Mouse (Mus musculus) MEL (cell line): ENCODE measurements around the gene Tsen2. TPM values are rescaled to one million over a fixed set of nuclear protein-coding genes. Genes with fewer than 3 reads are reported as not detected.

Experiments
- DNase-seq: peaks from one replicate; pipeline ENCODE4 v3.0.0; 2011; ENCODE audit warnings: low read depth, low spot score
- H3K27ac ChIP-seq: 2 replicates; pipeline ENCODE4 v1.5.1; 2012; ENCODE audit warnings: low read depth, mild to moderate bottlenecking, control low read depth, low read length, moderate library complexity; ENCODE audit not compliant: control insufficient read depth
- H3K27me3 ChIP-seq, 2 experiments: fragments of 150-350 bp in 1 of 2; sonication (generic) in 1 of 2; 2 replicates each; pipeline ENCODE4 v1.6.1; 2012; ENCODE audit warnings: low read length in 2 of 2, mild to moderate bottlenecking in 2 of 2, improper control_type of control experiment in 1 of 2, moderate library complexity in 1 of 2; ENCODE audit not compliant: insufficient read depth in 2 of 2, control insufficient read depth in 1 of 2
- H3K36me3 ChIP-seq, 2 experiments: 2 replicates each; pipeline ENCODE4 v1.6.1; 2012 to 2014; ENCODE audit warnings: low read length in 2 of 2, improper control_type of control experiment in 1 of 2, inconsistent platforms in 1 of 2, mild to moderate bottlenecking in 1 of 2; ENCODE audit not compliant: insufficient read depth in 2 of 2, control insufficient read depth in 1 of 2
- H3K4me1 ChIP-seq, 2 experiments: fragments of 150-350 bp in 1 of 2; sonication (generic) in 1 of 2; 2 replicates each; pipeline ENCODE4 v1.6.1; 2012; ENCODE audit warnings: low read length in 2 of 2, improper control_type of control experiment in 1 of 2, mild to moderate bottlenecking in 1 of 2; ENCODE audit not compliant: insufficient read depth in 2 of 2, control insufficient read depth in 1 of 2
- H3K4me3 ChIP-seq, 2 experiments: fragments of 150-350 bp in 1 of 2; sonication (generic) in 1 of 2; 2 replicates each; pipeline ENCODE4 v1.5.1; 2012; ENCODE audit warnings: low read depth in 2 of 2, low read length in 2 of 2, mild to moderate bottlenecking in 2 of 2, moderate library complexity in 2 of 2, control low read depth in 1 of 2, improper control_type of control experiment in 1 of 2; ENCODE audit not compliant: control insufficient read depth in 1 of 2, insufficient read depth in 1 of 2
- H3K79me2 ChIP-seq: 2 replicates; pipeline ENCODE4 v1.6.1; 2012; ENCODE audit warnings: mild to moderate bottlenecking, low read length, moderate library complexity; ENCODE audit not compliant: control insufficient read depth, poor library complexity, insufficient read depth
- H3K9ac ChIP-seq: 2 replicates; pipeline ENCODE4 v1.6.1; 2012; ENCODE audit warnings: low read depth, mild to moderate bottlenecking, control low read depth, low read length, moderate library complexity; ENCODE audit not compliant: control insufficient read depth, poor library complexity, severe bottlenecking
- H3K9me3 ChIP-seq: fragments of 150-350 bp; sonication (generic); replicated peaks from 2 replicates; pipeline ENCODE4 v1.6.1; 2012; ENCODE audit warnings: mild to moderate bottlenecking, low read length, improper control_type of control experiment, moderate library complexity; ENCODE audit not compliant: insufficient read depth
- CHD1 ChIP-seq: IDR thresholded peaks from 2 replicates; pipeline ENCODE4 v1.6.1; 2012; ENCODE audit warnings: low read depth, mild to moderate bottlenecking, inconsistent platforms, low read length, improper control_type of control experiment
- ELF1 ChIP-seq: IDR thresholded peaks from 2 replicates; pipeline ENCODE4 v1.6.1; 2014; ENCODE audit warnings: low read depth, mild to moderate bottlenecking, inconsistent platforms, low read length, improper control_type of control experiment, moderate library complexity
- ETS1 ChIP-seq: IDR thresholded peaks from 2 replicates; pipeline ENCODE4 v1.6.1; 2012; ENCODE audit warnings: low read depth, mild to moderate bottlenecking, inconsistent platforms, low read length, improper control_type of control experiment, moderate library complexity
- HCFC1 ChIP-seq: IDR thresholded peaks from 2 replicates; pipeline ENCODE4 v1.6.1; 2012; ENCODE audit warnings: low read depth, mild to moderate bottlenecking, inconsistent platforms, low read length, improper control_type of control experiment, moderate library complexity
- KAT2A ChIP-seq: conservative IDR thresholded peaks from 2 replicates; pipeline ENCODE4 v1.6.1; 2012; ENCODE audit warnings: low read depth, low read length, improper control_type of control experiment, inconsistent platforms
- MAX ChIP-seq: IDR thresholded peaks from 2 replicates; pipeline ENCODE4 v1.6.1; 2011; ENCODE audit warnings: low read length, improper control_type of control experiment
- MAZ ChIP-seq: IDR thresholded peaks from 2 replicates; pipeline ENCODE4 v1.6.1; 2012; ENCODE audit warnings: low read depth, mild to moderate bottlenecking, inconsistent platforms, low read length, improper control_type of control experiment
- NELFE ChIP-seq: IDR thresholded peaks from 2 replicates; pipeline ENCODE4 v1.6.1; 2011; ENCODE audit warnings: low read depth, low read length, improper control_type of control experiment
- NRF1 ChIP-seq: IDR thresholded peaks from 2 replicates; pipeline ENCODE4 v1.6.1; 2014; ENCODE audit warnings: low read depth, mild to moderate bottlenecking, inconsistent platforms, low read length, improper control_type of control experiment, moderate library complexity; ENCODE audit not compliant: poor library complexity, insufficient read depth, severe bottlenecking
- RAD21 ChIP-seq: IDR thresholded peaks from 2 replicates; pipeline ENCODE4 v1.6.1; 2011; ENCODE audit warnings: mild to moderate bottlenecking, low read depth, low read length, improper control_type of control experiment
- SMC3 ChIP-seq: IDR thresholded peaks from 2 replicates; pipeline ENCODE4 v1.6.1; 2011; ENCODE audit warnings: low read depth, low read length, improper control_type of control experiment
- TBP ChIP-seq: IDR thresholded peaks from 2 replicates; pipeline ENCODE4 v1.8.0; 2011; ENCODE audit warnings: low read depth, low read length, improper control_type of control experiment
- TCF12 ChIP-seq: IDR thresholded peaks from 2 replicates; pipeline ENCODE4 v1.6.1; 2014; ENCODE audit warnings: low read depth, mild to moderate bottlenecking, inconsistent platforms, low read length, improper control_type of control experiment, moderate library complexity
- USF2 ChIP-seq, 2 experiments: IDR thresholded peaks; 2 replicates each; pipeline ENCODE4 v1.6.1; 2011 to 2012; ENCODE audit warnings: improper control_type of control experiment in 2 of 2, low read length in 2 of 2, borderline replicate concordance in 1 of 2, inconsistent platforms in 1 of 2, low read depth in 1 of 2, mild to moderate bottlenecking in 1 of 2; ENCODE audit not compliant: insufficient read depth in 1 of 2
- ZC3H11A ChIP-seq: IDR thresholded peaks from 2 replicates; pipeline ENCODE4 v1.6.1; 2012; ENCODE audit warnings: low read depth, mild to moderate bottlenecking, inconsistent platforms, low read length, improper control_type of control experiment
- ZNF384 ChIP-seq: IDR thresholded peaks from 2 replicates; pipeline ENCODE4 v1.6.1; 2012; ENCODE audit warnings: low read depth, mild to moderate bottlenecking, inconsistent platforms, low read length, improper control_type of control experiment
- polyA plus RNA-seq, 2 experiments: library from polyadenylated mRNA; stranded (reverse) in 1 of 2; unstranded in 1 of 2; fragments of >175 nt in 1 of 2; fragments of >200 nt in 1 of 2; gene quantifications; 2 replicates each; pipeline versions ENCODE4 v1.2.1 to v1.2.4; 2012; ENCODE audit warnings: low replicate concordance in 2 of 2, low read depth in 1 of 2; ENCODE audit not compliant: insufficient read length in 2 of 2, insufficient read depth in 1 of 2, missing spikeins in 1 of 2
- total RNA-seq: library from RNA; depleted of rRNA; stranded (reverse); fragments of 300-350 nt; gene quantifications from 2 replicates; pipeline ENCODE4 v1.2.3, GENCODE M21; 2012

Tsen2 gene
- total and polyA plus RNA-seq, 3 experiments: 27.0 to 32.6 TPM; not detected in 1

DNA sequence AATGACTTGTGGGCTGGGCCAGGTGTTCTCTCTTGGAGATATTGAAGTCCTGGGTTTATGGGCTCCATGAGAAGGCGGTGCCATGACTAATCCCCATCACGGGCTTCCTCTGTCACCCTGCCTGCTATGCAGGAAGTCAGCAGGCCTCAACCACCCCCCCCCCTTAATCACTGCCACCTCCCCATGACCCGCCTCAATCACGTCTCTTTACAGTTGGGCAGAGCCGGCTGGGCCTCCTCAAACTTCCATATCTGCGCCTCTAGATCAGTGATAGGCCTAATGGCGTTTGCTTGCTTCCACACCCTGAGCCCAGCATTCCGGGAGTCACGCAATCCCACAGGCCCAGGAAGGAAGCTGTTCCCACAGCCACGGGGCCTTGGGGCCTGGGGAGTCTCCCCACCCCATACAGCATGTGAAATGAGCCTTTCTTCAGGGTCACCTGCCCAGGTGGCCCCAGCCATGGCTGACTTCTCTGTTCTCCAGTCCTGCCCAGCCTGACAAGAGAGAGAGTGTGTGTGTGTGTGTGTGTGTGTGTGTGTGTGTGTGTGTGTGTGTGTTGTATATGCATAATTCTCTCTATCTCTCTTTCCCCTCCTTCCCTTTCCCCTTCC, 40.8 kb upstream of the Tsen2 start:
- H3K9ac ChIP-seq: no peak overlapping the region
- DNase-seq: no peak
- peaks cover 0 to 3% of the 10 kb centered on the region in 2 experiments; a peak in 1 of 4 replicates for H3K4me1 ChIP-seq
- H3K27ac ChIP-seq: no peak overlapping the region
- no peaks in the 10 kb centered on the region for H3K79me2 ChIP-seq
- no peaks in the 10 kb centered on the region for H3K27me3 ChIP-seq
- no peaks in the 10 kb centered on the region for H3K36me3 ChIP-seq
- H3K9me3 ChIP-seq: no peaks in the 10 kb centered on the region
- no peak overlapping the region for H3K4me3 ChIP-seq
- TF ChIP-seq USF2 (IDR thresholded peaks at IDR 0.05; ENCODE audit: borderline replicate concordance in 1 of 2, insufficient read depth in 1 of 2, low read depth in 1 of 2, low read length in 2 of 2) (no peak), MAX (no peak), ZC3H11A (no peak), SMC3 (no peak), ZNF384 (no peak), RAD21 (no peak), TBP (no peak), NELFE (no peak), KAT2A (no peak), MAZ (no peak)

DNA sequence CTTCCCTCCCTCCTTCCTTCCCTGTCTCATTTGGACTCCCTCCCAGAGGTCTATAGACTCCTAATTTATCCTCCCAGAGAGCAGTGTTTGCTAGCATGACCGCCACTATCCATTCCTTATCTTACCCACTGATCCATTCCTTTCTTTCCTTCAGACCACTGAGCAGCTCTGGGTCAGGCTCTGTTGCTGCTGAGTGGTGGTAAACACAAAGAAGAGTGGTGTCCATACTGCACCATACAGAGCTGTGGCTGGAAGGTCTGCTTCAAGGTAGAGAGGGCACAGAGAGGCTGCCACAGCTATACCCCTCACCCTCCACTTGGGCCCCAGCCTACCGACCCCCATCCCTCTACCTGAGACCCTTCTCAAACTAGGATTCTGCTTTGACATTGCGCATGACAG, 40.3 kb upstream of the Tsen2 start:
- Histone ChIP-seq H3K79me2 (no peaks in the 10 kb centered on the region), H3K4me1 (peaks cover 0 to 3% of the 10 kb centered on the region in 2 experiments; a peak in 1 of 4 replicates), H3K9me3 (no peaks in the 10 kb centered on the region), H3K27me3 (no peaks in the 10 kb centered on the region), H3K4me3 (no peak overlapping the region), H3K27ac (no peak overlapping the region), H3K36me3 (no peaks in the 10 kb centered on the region), H3K9ac (no peak overlapping the region)
- TF ChIP-seq ZNF384 (no peak), ELF1 (no peak)
- no peak for DNase-seq

DNA sequence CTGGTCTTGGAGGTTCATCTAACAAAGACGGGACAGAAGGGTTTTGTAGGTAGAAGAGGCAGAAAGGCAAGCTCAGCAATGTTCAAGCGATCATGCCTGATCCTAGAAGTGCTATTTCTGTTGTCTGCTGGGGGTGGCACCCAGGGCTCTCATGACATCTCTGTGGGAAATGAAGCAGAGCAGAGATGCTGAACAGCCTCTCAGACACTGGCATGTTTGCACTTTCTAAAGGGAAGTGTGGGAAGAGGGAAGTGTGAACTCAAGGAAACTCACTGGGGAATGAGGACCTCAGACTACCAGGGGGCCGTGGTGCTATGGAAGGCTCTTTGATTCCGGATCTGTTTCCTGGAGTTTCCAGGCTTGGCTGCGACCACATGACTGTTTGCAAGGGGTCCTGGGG, 39.5 kb upstream of the Tsen2 start:
- no peak for DNase-seq
- Histone ChIP-seq H3K79me2 (no peaks in the 10 kb centered on the region), H3K9ac (no peak overlapping the region), H3K27me3 (no peaks in the 10 kb centered on the region), H3K4me1 (peaks cover 0 to 3% of the 10 kb centered on the region in 2 experiments; a peak in 1 of 4 replicates), H3K36me3 (no peaks in the 10 kb centered on the region), H3K9me3 (no peaks in the 10 kb centered on the region), H3K27ac (no peak overlapping the region), H3K4me3 (no peak overlapping the region)
- TF ChIP-seq MAZ: no peak
- TF ChIP-seq ETS1: no peak
- no peak for TF ChIP-seq MAX
- TF ChIP-seq NRF1: no peak
- TF ChIP-seq HCFC1: no peak
- TF ChIP-seq ELF1: no peak
- TF ChIP-seq TCF12: no peak
- no peak for TF ChIP-seq TBP
- no peak for TF ChIP-seq CHD1
